Mouse (Mus musculus) kidney, embryonic 16.5 days (tissue): ENCODE measurements at regions not wholly inside any gene's neighbourhood (a gene's known extent, or its start where the extent isn't known, plus 50 kb on each side); places are given as distances from the start of the nearest gene placed in this dataset.

ENCODE experiments used
- ATAC-seq: fragments of 200-750 bp; cut with Nextera tagmentation; 2 replicates; pipeline ENCODE4 v1.8.0; 2017; ENCODE audit warnings: moderate TSS enrichment; ENCODE audit not compliant: low FRiP score, low TSS enrichment
- H3K27ac ChIP-seq: fragments of 300-500 bp; sonication (generic); 2 replicates; pipeline ENCODE4 v1.5.1; 2014; ENCODE audit warnings: low read length
- H3K27me3 ChIP-seq: fragments of 300-500 bp; sonication (generic); 2 replicates; pipeline ENCODE4 v1.6.1; 2014; ENCODE audit warnings: low read length, control low read depth, mixed read lengths; ENCODE audit not compliant: insufficient read depth
- H3K36me3 ChIP-seq: fragments of 300-500 bp; sonication (generic); 2 replicates; pipeline ENCODE4 v1.6.1; 2014; ENCODE audit warnings: low read length, control low read depth, mixed read lengths; ENCODE audit not compliant: insufficient read depth
- H3K4me1 ChIP-seq: fragments of 300-500 bp; sonication (generic); 2 replicates; pipeline ENCODE4 v1.6.1; 2014; ENCODE audit warnings: low read length, control low read depth, mixed read lengths; ENCODE audit not compliant: insufficient read depth
- H3K4me2 ChIP-seq: fragments of 300-500 bp; sonication (generic); replicated peaks from 2 replicates; pipeline ENCODE4 v1.6.1; 2014; ENCODE audit warnings: low read depth, low read length
- H3K4me3 ChIP-seq: fragments of 300-500 bp; sonication (generic); 2 replicates; pipeline ENCODE4 v1.5.1; 2014; ENCODE audit warnings: mild to moderate bottlenecking, low read length
- H3K9ac ChIP-seq: fragments of 300-500 bp; sonication (generic); replicated peaks from 2 replicates; pipeline ENCODE4 v1.6.1; 2014; ENCODE audit warnings: low read length
- H3K9me3 ChIP-seq: fragments of 300-500 bp; sonication (generic); 2 replicates; pipeline ENCODE4 v1.6.1; 2016; ENCODE audit warnings: low read length, control low read depth
- WGBS: fragments of 180-500 bp; shearing (Covaris S2); extraction: QIAGEN DNeasy Blood & Tissue Kit; methylation state at CpG from one replicate; pipeline ENCODE4 v1.1.7; 2014; 5-methylcytosine and 5-hydroxymethylcytosine counted together

- Histone ChIP-seq H3K4me1 (peaks cover 48% of the 10 kb centered on the region), H3K27ac (peak overlapping the region; percentile 51), H3K4me3 (no peak overlapping the region), H3K9me3 (no peaks in the 10 kb centered on the region), H3K36me3 (no peaks in the 10 kb centered on the region), H3K27me3 (no peaks in the 10 kb centered on the region), H3K4me2 (no peak overlapping the region), H3K9ac (no peak overlapping the region)
- no peak for ATAC-seq
- 42% methylated on average over 7 of the region's 7 CpGs for WGBS
These were observed 215.1 kb upstream of the Ccdc122 start for GRCm38 (mm10) chr14:76821484-76821883.

DNA sequence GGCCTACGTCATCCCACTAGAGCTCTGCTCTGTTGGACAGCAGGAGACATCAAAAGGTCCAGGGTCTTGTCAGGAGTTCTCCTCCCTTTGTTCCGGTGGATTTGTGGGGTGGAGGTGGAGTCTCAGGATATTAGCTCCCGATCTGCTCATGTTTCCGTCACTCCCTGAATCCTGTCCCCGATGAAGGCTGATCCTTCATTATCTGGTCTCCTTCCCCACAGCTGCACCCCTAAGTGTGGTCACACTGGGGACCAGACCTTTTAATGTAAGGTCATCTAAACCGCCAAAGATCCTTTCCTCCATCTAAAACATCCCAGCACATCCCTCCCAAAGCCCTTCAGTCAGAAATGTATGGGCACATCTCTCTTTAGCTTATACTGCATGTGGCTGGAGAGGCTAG is 215.6 kb upstream of the Ccdc122 start:
- Histone ChIP-seq H3K9me3 (no peaks in the 10 kb centered on the region), H3K4me2 (no peak overlapping the region), H3K27ac (peak overlapping the region; percentile 51), H3K4me1 (peaks cover 48% of the 10 kb centered on the region), H3K9ac (no peak overlapping the region), H3K27me3 (no peaks in the 10 kb centered on the region), H3K4me3 (no peak overlapping the region), H3K36me3 (no peaks in the 10 kb centered on the region)
- ATAC-seq: no peak
- 42% methylated on average over 6 of the region's 6 CpGs for WGBS

- Histone ChIP-seq H3K27ac (peak overlapping the region; percentile 75), H3K36me3 (no peaks in the 10 kb centered on the region), H3K9me3 (no peaks in the 10 kb centered on the region), H3K4me1 (peaks cover 48% of the 10 kb centered on the region), H3K9ac (0 out of 2 replicates have a peak overlapping the region, but pooled peaks have one; percentile 30), H3K27me3 (no peaks in the 10 kb centered on the region), H3K4me2 (no peak overlapping the region), H3K4me3 (no peak overlapping the region)
- whole genome bisulfite sequencing: 31% methylated on average over 8 of the region's 8 CpGs
- 0 out of 2 replicates have a peak, but pooled peaks have one; percentile 10 for ATAC-seq
These were observed 216.9 kb upstream of the Ccdc122 start for GRCm38 (mm10) chr14:76819690-76820089.

- peak; percentile 53 for ATAC-seq
- Histone ChIP-seq H3K36me3 (no peaks in the 10 kb centered on the region), H3K27me3 (no peaks in the 10 kb centered on the region), H3K4me1 (peaks cover 48% of the 10 kb centered on the region), H3K4me2 (no peak overlapping the region), H3K4me3 (no peak overlapping the region), H3K9me3 (no peaks in the 10 kb centered on the region), H3K27ac (peak overlapping the region; percentile 75), H3K9ac (no peak overlapping the region)
- 46% methylated on average over 10 of the region's 10 CpGs for WGBS
These were observed 218.1 kb upstream of the Ccdc122 start for GRCm38 (mm10) chr14:76818256-76819010.

DNA sequence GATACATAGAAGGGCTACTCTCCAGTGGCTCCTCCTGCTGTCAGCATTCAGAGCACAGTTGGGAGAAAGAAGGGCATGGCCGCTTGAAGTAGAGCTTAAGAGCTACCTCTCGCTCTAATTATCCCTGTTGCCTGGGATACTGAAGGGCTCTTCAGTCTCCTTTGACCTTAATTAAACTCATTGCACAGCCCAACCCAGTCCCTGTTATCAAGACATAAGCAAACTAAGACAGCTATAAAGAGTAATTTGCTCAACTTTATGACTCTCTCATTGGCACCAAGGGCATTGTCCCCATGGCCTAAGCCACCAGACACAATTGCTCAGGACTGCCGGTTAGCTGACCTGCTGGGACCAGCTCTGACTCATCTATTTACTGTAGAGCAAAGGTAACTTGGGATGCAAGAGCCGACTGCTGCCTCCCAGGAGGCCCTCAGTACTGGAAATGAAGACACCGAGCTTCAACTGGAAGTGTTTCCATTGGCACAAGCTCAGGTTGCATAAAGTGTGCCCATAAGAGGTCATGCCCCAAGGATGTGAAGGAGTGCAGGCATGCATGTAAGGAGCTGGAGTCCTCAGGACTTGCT is 219.3 kb upstream of the Ccdc122 start:
- 40% methylated on average over 5 of the region's 5 CpGs for WGBS
- Histone ChIP-seq H3K4me1 (peaks cover 52% of the 10 kb centered on the region), H3K27me3 (no peaks in the 10 kb centered on the region)

DNA sequence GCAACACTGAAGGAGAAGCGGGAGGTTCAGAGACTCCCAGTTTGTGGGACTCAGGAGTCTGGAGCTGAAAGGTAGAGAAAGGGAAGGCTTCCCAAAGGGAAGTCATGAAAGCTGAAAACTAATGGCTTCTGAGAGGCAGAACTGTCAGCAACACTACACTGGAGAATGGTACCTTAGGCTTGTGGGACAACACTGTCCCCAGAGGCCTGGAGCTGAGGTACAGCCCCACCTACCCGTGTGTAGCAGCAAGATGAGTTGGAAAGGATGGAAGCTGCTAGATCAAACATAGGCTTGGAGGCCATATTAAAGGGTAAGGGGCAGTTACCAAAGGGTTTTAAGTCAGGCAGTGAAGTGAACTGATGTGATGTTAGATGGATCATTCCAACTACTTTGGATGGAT is 219.9 kb upstream of the Ccdc122 start:
- no peaks in the 10 kb centered on the region for H3K27me3 ChIP-seq
- no peak overlapping the region for H3K4me2 ChIP-seq
- no peaks in the 10 kb centered on the region for H3K9me3 ChIP-seq
- no peak overlapping the region for H3K4me3 ChIP-seq
- no peak for ATAC-seq
- H3K9ac ChIP-seq: no peak overlapping the region
- no peaks in the 10 kb centered on the region for H3K36me3 ChIP-seq
- H3K4me1 ChIP-seq: peaks cover 53% of the 10 kb centered on the region
- WGBS: 78% methylated on average over 2 of the region's 2 CpGs
- no peak overlapping the region for H3K27ac ChIP-seq

More for the DNA sequence above, 219.3 kb upstream of the Ccdc122 start:
- no peak for ATAC-seq
- Histone ChIP-seq H3K27ac (peak overlapping the region; percentile 75; the same call in 1 of the 2 replicates), H3K9ac (no peak overlapping the region), H3K9me3 (no peaks in the 10 kb centered on the region), H3K4me2 (no peak overlapping the region), H3K4me3 (no peak overlapping the region), H3K36me3 (no peaks in the 10 kb centered on the region)

GRCm38 (mm10) chr14:76812155-76812875 is 224.3 kb upstream of the Ccdc122 start:
- H3K9ac ChIP-seq: no peak overlapping the region
- no peaks in the 10 kb centered on the region for H3K9me3 ChIP-seq
- H3K4me3 ChIP-seq: no peak overlapping the region
- no peak overlapping the region for H3K4me2 ChIP-seq
- no peak for ATAC-seq
- peak overlapping the region; percentile 12; the same call in 1 of the 2 replicates for H3K27ac ChIP-seq
- H3K4me1 ChIP-seq: peaks cover 25% of the 10 kb centered on the region
- WGBS: 60% methylated on average over 14 of the region's 14 CpGs
- no peaks in the 10 kb centered on the region for H3K36me3 ChIP-seq
- no peaks in the 10 kb centered on the region for H3K27me3 ChIP-seq

DNA sequence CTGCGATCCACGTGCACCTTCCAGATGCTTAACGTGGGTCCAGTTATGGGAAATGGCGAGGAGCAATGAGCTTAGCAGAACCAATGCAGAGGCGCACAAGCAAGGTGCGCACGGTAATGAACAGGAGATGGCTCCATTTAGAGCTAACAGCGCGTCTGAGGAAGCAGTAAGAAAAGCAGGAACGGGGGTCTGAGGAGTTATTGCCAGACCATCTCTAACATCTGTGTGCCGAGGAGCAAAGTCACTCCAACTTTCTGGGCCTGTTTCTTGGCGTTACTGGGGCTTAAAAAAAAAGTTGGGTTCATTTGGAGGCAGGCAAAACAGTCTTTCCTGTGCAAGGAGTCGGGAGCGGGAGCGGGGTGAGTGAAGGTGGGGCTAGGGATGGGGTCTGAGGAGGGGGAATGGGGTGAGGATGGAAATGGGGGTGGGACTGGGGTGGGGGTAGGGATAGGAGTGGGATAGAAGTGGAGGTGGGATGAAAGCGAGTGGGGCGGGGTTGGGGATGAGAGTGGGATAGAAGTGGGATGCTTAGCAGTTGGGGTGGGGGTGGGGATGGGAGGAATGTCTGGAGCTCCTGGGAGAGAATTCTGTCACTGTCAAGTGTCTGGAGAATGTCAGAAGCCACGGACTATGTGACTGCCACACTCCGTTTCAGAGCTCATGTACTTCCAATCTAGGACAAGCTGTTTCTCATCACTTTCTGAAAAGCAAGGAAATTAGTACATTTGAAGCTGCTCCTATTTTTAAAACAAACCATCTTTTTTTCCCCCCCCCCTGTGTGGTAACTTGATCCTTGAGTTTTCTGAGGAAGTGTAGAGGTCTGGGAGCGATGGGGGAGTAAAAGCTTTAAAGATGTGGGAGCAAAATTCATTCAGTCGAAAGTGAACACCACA is 225.6 kb upstream of the Ccdc122 start:
- Histone ChIP-seq H3K4me2 (peak overlapping the region; percentile 41), H3K4me1 (peaks cover 23% of the 10 kb centered on the region), H3K9me3 (peaks cover 4% of the 10 kb centered on the region), H3K9ac (0 out of 2 replicates have a peak overlapping the region, but pooled peaks have one; percentile 35), H3K27me3 (no peaks in the 10 kb centered on the region), H3K36me3 (no peaks in the 10 kb centered on the region), H3K4me3 (no peak overlapping the region; the same call in 1 of the 2 replicates), H3K27ac (peak overlapping the region; percentile 38; the same call in 1 of the 2 replicates)
- ATAC-seq: peak; percentile 76; the same call in 1 of the 2 replicates
- 18% methylated on average over 21 of the region's 21 CpGs for WGBS

DNA sequence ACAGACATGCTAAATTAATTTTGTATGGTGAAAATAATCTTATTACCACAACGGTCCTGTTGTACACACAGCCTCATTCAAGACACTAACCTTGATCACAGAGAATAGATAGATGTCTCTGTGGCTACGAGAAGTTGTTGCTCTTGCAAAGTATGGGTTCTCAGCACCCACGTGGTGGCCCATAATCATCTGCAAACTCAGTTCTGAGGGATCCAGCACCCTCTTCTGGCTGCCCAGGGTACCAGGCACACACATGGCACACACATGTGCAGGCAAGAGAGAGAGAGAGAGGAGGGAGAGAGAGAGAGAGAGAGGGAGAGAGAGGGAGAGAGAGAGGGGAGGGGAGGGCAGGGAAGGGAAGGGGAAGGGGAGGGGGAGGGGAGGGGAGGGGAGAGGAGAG is 226.5 kb upstream of the Ccdc122 start:
- Histone ChIP-seq H3K9me3 (peaks cover 4% of the 10 kb centered on the region), H3K27ac (no peak overlapping the region), H3K9ac (no peak overlapping the region), H3K36me3 (no peaks in the 10 kb centered on the region), H3K4me2 (no peak overlapping the region), H3K4me3 (no peak overlapping the region), H3K4me1 (peaks cover 28% of the 10 kb centered on the region), H3K27me3 (no peaks in the 10 kb centered on the region)
- no peak for ATAC-seq
- WGBS: 93% methylated on average over 3 of the region's 3 CpGs
